Mouse (Mus musculus) bone marrow macrophage, adult 2 months (primary cell): ENCODE data around the gene Skp1a.

Experiments
- CTCF ChIP-seq: IDR thresholded peaks from 2 replicates; pipeline ENCODE4 v1.5.1; 2012; ENCODE audit warnings: low read depth, mild to moderate bottlenecking, low read length, moderate library complexity
- POLR2A ChIP-seq: IDR thresholded peaks from 2 replicates; pipeline ENCODE4 v1.6.1; 2012; ENCODE audit warnings: mild to moderate bottlenecking, low read depth, low read length, borderline replicate concordance

DNA sequence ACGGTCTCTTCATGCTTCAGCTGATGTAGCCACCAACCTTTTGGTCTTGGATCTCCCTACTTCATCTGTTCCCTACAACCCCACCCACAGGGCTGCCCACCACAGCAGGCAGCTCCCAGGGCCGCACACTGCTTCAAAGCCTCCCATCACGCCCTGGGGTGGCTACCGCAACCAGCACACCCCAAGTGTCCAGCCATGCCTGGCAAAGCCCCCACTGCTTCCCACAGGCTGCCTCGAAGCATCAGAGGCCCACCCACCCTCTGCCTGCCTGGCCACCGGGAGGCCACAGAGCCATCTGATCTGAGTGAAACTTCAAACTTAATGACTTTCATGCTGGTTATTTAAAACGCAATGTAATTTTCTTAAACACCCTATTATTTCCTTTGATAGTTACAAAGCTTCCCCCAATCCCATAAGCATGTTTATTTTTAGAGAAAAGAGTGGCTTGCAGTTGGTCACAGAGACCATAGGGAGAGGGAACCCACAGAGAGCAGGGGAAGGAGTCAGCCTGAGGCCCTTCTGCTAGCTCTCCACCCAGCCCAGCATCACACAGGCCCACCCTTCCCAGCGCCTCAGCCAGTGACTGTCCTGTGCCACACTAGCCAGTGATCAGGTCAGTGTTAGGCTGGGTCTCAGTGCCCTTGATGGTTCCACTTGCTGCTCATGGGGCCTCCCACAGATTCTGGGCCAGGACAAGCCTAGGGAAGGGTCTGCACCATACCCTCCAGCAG lies 40.1 kb downstream of the Skp1a start:
- TF ChIP-seq POLR2A, result no peak
- no peak for TF ChIP-seq CTCF
